Mouse (Mus musculus): Measurements from ENCODE around the gene Efcab6. TPM values are rescaled to one million over a fixed set of nuclear protein-coding genes. Genes with fewer than 3 reads are reported as not detected.
A peak's percentile ranks its signal among the peaks of the same experiment; 100 is the strongest.

The Efcab6 gene
- polyA plus RNA-seq, 1 experiment from 2014 or later: 0.65 TPM

DNA sequence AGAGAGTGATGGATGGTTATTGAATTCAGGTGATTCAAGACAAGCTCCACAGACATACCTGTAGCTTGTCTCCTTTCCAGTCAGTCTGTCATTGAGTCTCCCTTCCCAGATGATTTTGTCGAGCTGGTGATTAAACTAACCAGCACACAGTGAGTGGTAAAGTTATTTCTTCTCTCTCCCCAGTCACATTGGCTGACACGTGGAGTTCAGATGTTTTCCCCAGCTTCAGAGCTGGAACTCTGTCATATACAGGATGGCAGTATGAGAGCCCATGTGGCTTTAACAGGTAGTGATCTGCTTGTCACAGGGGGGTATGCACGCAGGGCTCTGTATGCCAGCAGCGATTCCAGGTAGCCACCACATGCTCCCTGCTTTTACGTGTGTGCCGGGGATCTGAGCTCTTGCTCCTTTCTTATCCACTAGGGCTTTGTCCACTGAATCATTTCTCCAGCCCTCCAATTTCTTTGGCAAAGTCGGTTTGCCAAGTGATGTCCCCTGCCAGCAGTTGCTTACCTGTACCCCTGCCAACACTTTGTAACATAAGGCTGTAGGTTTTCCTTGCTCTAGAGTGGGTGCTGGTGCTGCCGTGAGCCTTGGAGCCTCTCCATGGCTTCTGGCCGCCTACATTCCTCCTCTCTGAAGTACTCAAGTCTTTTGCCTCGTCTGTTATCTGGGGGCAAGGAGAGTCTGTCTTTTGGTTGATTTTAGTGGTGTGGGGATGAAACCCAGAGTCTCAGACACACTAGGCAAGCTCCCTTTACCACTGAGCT lies 224.0 kb downstream of the Efcab6 start:
- Histone ChIP-seq H3K4me1 (ENCODE audit: control insufficient read depth, insufficient read depth, low read depth, low read length) (peaks cover 23% of the 10 kb centered on the region), H3K9ac (ENCODE audit: low read depth, low read length) (no peak overlapping the region), H3K9me3 (ENCODE audit: control insufficient read depth, low read length) (0 out of 2 replicates have a peak, but pooled peaks cover 4% of the 10 kb centered on the region), H3K4me3 (ENCODE audit: low read length) (no peak overlapping the region), H3K27ac (ENCODE audit: low read depth, low read length) (no peak overlapping the region), H3K36me3 (ENCODE audit: control insufficient read depth, insufficient read depth, low read length) (no peaks in the 10 kb centered on the region), H3K27me3 (replicated peaks; ENCODE audit: control insufficient read depth, insufficient read depth, low read length) (no peaks in the 10 kb centered on the region; the same call in 1 of the 2 replicates), H3K4me2 (ENCODE audit: low read length) (no peak overlapping the region)
- WGBS: 62% methylated on average over 10 of the region's 10 CpGs
- no peak for ATAC-seq

DNA sequence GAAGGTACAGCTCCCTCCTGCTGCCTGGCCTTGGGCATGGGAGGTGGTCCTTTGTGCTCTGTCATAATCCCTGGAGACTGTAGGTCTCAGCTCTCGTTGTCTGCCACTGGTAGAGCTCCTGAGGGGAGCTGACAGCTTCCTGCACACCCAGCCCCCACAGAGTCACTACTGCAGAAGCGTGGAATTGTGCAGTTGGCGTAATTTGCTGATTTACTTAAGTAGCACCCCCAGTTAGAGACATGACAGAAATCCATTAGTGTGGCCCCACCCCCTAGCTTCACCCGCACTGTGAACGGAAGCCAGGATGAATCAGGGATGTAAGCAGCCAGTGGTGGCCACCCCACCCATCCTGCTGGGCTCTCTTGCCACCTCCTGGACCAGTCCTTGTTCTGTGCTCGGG lies 232.9 kb downstream of the Efcab6 start:
- Histone ChIP-seq H3K9me3 (ENCODE audit: control insufficient read depth, low read length) (0 out of 2 replicates have a peak, but pooled peaks cover 5% of the 10 kb centered on the region), H3K4me1 (ENCODE audit: control insufficient read depth, insufficient read depth, low read depth, low read length) (no peaks in the 10 kb centered on the region), H3K4me3 (ENCODE audit: low read length) (no peak overlapping the region), H3K36me3 (ENCODE audit: control insufficient read depth, insufficient read depth, low read length) (no peaks in the 10 kb centered on the region), H3K27ac (ENCODE audit: low read depth, low read length) (no peak overlapping the region), H3K27me3 (replicated peaks; ENCODE audit: control insufficient read depth, insufficient read depth, low read length) (no peaks in the 10 kb centered on the region), H3K9ac (ENCODE audit: low read depth, low read length) (no peak overlapping the region), H3K4me2 (ENCODE audit: low read length) (no peak overlapping the region)
- ATAC-seq: no peak
- WGBS: 56% methylated on average over 6 of the region's 6 CpGs

DNA sequence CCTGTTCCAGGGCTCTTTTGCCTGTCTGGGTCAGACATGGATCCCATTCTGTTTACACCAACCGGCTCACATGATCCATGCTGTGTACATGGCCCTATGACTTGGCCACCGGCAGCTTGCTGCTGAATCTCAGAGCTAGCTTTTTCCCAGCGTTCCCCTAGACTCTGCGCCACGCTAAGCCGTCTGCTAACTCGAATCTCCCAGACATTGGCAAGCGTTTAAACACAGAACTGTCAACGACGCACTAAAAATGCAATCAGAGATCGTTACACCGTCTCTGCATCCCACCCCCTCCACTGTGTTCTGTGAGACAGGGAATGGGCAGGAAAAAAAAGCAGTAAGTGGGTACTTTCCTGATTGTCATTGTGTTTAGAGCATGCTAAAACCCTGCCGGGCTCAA lies 236.0 kb downstream of the Efcab6 start:
- Histone ChIP-seq H3K9me3 (ENCODE audit: control insufficient read depth, low read length) (no peaks in the 10 kb centered on the region), H3K27me3 (replicated peaks; ENCODE audit: control insufficient read depth, insufficient read depth, low read length) (no peaks in the 10 kb centered on the region), H3K4me3 (ENCODE audit: low read length) (no peak overlapping the region), H3K9ac (ENCODE audit: low read depth, low read length) (no peak overlapping the region), H3K4me1 (ENCODE audit: control insufficient read depth, insufficient read depth, low read depth, low read length) (no peaks in the 10 kb centered on the region), H3K36me3 (ENCODE audit: control insufficient read depth, insufficient read depth, low read length) (no peaks in the 10 kb centered on the region), H3K4me2 (ENCODE audit: low read length) (no peak overlapping the region), H3K27ac (ENCODE audit: low read depth, low read length) (0 out of 2 replicates have a peak overlapping the region, but pooled peaks have one; percentile 17)
- ATAC-seq: peak; percentile 48; the same call in 1 of the 2 replicates
- 72% methylated on average over 13 of the region's 13 CpGs for WGBS

DNA sequence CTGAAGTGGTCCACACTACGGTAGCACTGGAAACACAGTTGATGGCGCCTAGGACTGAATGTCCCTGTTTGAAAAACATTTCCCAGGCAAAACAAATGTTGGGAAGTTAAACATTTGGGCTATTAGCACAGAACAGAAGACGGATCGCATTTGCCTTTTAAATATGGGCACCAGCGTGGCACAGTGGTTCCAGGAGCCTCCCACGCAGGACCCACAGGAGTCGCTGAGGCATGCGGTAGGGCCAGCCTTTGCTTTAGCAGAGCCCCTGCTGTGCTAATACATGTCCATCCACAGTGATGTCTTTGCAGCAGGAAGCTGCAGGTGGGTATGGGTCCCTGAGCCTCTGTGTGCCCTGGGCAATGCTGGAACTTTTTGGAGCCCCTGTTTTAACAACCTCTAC lies 237.2 kb downstream of the Efcab6 start:
- no peaks in the 10 kb centered on the region for H3K9me3 ChIP-seq (ENCODE audit: control insufficient read depth, low read length)
- WGBS: 73% methylated on average over 8 of the region's 8 CpGs
- no peak overlapping the region for H3K4me3 ChIP-seq (ENCODE audit: low read length)
- H3K27ac ChIP-seq (ENCODE audit: low read depth, low read length): no peak overlapping the region
- no peaks in the 10 kb centered on the region for H3K27me3 ChIP-seq (replicated peaks; ENCODE audit: control insufficient read depth, insufficient read depth, low read length)
- no peak overlapping the region for H3K9ac ChIP-seq (ENCODE audit: low read depth, low read length)
- H3K4me1 ChIP-seq (ENCODE audit: control insufficient read depth, insufficient read depth, low read depth, low read length): no peaks in the 10 kb centered on the region
- H3K4me2 ChIP-seq (ENCODE audit: low read length): no peak overlapping the region
- no peak for ATAC-seq
- no peaks in the 10 kb centered on the region for H3K36me3 ChIP-seq (ENCODE audit: control insufficient read depth, insufficient read depth, low read length)

Other genes with a start within 250 kb of the Efcab6 start
- gene Sult4a1, start 40.4 kb upstream of the Efcab6 start, polyA plus RNA-seq (2015; fragmentation: Nextera tagmentation; extraction: Ambion mirVana): 138 and 143 TPM in 2 replicates
- not detected in 2 replicates for gene Pnpla5, start 57.8 kb upstream of the Efcab6 start, polyA plus RNA-seq (2015; fragmentation: Nextera tagmentation; extraction: Ambion mirVana)
- gene Pnpla3, start 102.5 kb upstream of the Efcab6 start, polyA plus RNA-seq (2015; fragmentation: Nextera tagmentation; extraction: Ambion mirVana): 6.0 and 6.4 TPM in 2 replicates
- gene Samm50, start 126.9 kb upstream of the Efcab6 start, polyA plus RNA-seq (2015; fragmentation: Nextera tagmentation; extraction: Ambion mirVana): 94.4 and 95.3 TPM in 2 replicates
- 4.3 and 4.8 TPM in 2 replicates for gene Parvb, start 166.7 kb upstream of the Efcab6 start, polyA plus RNA-seq (2015; fragmentation: Nextera tagmentation; extraction: Ambion mirVana)

Measured in hindbrain, embryonic 16.5 days (tissue).